Mouse (Mus musculus) retina, postnatal 7 days (tissue): Measurements from ENCODE around the gene Siah1a.

Experiments
- DNase-seq: peaks from one replicate; pipeline ENCODE4 v3.0.0-alpha.2; 2012; ENCODE audit warnings: low read depth, low spot score

Gene Siah1a

GRCm38 (mm10) chr8:86702453-86702852, 43.3 kb downstream of the Siah1a start:
- DNase-seq, result no peak

DNA sequence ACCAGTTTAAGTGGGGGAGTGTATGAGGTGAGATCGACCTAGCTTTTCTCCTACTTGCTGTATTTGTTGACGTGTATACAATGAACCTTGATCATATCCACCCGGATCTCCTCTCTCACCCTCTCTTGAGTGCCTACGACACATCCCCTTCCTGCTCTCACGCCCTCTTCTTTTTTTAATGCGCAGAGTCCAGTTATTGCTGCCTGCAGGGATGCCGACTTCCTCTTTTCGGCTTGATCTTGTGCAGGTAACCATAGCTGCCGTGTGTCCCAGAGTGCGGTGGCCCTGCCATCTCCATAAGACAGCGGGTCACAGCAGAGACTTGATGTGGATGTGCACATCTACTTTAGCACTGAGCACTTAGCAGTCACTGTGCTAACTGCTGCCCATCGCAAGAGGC, 46.3 kb downstream of the Siah1a start:
- no peak for DNase-seq

DNA sequence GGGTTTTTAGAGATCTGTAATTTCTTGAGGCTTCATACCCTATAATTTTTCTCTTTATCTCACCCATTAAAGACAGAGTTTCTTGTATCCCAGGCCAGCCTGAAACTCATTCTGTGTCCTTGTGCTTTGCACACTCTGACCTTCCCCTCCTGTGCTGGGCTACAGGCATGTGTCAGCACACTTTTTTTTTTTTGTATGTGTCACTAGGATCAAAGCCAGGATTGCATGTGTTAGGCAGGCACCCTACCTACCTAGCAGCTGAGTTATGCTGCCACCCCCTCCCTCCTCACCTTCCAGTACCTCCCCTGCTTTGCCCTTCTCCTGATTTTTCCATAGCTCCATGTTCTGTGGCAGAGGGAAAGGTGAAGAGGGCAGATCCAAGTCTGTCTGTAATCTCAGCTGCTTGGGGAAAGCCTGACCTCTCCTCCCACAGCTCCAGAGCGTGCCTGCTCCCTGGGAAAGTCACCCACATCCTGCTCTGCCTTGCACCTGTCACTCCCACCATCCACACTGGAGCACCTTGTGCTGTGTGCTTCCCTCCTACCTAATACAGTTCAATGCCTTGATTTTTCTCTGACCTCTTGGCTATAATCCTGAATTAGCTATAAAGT, 46.8 kb downstream of the Siah1a start:
- DNase-seq, result no peak

- no peak for DNase-seq
Observed at GRCm38 (mm10) chr8:86695703-86696102, 50.0 kb downstream of the Siah1a start.

GRCm38 (mm10) chr8:86694011-86694410, 51.7 kb downstream of the Siah1a start:
- no peak for DNase-seq

DNA sequence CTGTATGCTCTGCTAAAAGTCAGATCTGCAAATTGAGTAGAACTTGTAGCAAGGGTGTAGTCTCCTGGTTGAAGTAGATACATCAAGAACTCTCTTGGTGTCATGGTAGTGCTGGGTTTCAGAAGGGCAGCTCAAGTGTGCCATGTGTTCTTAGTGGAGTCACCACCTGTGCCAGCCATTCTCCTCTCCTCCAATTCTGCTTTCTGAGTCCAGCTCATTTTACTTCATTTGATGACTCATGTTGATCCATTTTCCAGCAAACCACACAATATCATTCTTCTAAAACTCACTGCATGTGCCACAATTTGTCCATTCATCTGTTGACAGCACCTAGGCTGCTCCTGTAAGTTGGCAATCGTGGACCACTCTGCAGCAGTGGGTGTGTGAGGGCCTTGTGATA, 53.6 kb downstream of the Siah1a start:
- DNase-seq, result no peak

DNA sequence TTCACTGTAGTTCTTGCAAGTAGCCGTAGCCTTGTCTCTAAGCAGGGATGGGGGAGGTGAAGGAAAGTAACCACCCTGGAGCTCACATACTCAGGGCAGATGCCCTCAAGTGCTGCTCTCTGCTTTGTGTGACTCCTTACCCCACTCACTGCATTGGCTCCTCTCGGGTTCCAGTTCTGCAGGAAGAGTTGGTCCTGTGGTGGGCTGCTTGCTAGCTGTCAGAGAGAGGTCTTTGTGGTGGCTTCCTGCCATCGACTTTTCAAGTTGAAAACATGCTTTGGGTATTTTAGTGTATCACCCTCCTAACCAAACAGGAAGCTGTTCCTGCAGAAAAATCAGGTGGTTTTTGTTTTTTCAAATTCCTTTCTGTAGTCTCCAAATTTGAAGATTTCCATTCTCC, 59.1 kb downstream of the Siah1a start:
- no peak for DNase-seq
